Mouse (Mus musculus) thymus, adult 2 months (tissue): ENCODE data around the gene Utrn. TPM values are rescaled to one million over a fixed set of nuclear protein-coding genes. Genes with fewer than 3 reads are reported as not detected.
A peak's percentile ranks its signal among the peaks of the same experiment; 100 is the strongest.

ENCODE experiments used
- DNase-seq: peaks from one replicate; pipeline ENCODE4 v3.0.0; 2021
- H3K27ac ChIP-seq: fragments of 200-500 bp; 2 replicates; pipeline ENCODE4 v1.5.1; 2012; ENCODE audit warnings: low read length, control low read depth; ENCODE audit not compliant: control insufficient read depth, insufficient read depth
- H3K27me3 ChIP-seq: fragments of 200-500 bp; 2 replicates; pipeline ENCODE4 v1.6.1; 2012; ENCODE audit warnings: mild to moderate bottlenecking, low read length, moderate library complexity, mixed read lengths; ENCODE audit not compliant: control insufficient read depth, insufficient read depth
- H3K36me3 ChIP-seq: fragments of 200-500 bp; 2 replicates; pipeline ENCODE4 v1.6.1; 2012; ENCODE audit warnings: mild to moderate bottlenecking, low read length, moderate library complexity; ENCODE audit not compliant: control insufficient read depth, insufficient read depth
- H3K4me1 ChIP-seq: fragments of 200-500 bp; replicated peaks from 2 replicates; pipeline ENCODE4 v1.6.1; 2012; ENCODE audit warnings: low read length; ENCODE audit not compliant: control insufficient read depth, insufficient read depth
- H3K4me3 ChIP-seq: fragments of 200-500 bp; 2 replicates; pipeline ENCODE4 v1.5.1; 2012; ENCODE audit warnings: mild to moderate bottlenecking, low read length, control low read depth, moderate library complexity; ENCODE audit not compliant: control insufficient read depth, insufficient read depth
- CTCF ChIP-seq: fragments of 200-500 bp; IDR thresholded peaks from 2 replicates; pipeline ENCODE4 v1.5.1; 2012; ENCODE audit warnings: mild to moderate bottlenecking, control low read depth, low read length, moderate library complexity, borderline replicate concordance; ENCODE audit not compliant: control insufficient read depth, poor library complexity, insufficient read depth; ENCODE audit errors: extremely low read depth
- POLR2A ChIP-seq: fragments of 200-500 bp; IDR thresholded peaks from 2 replicates; pipeline ENCODE4 v1.6.1; 2012; ENCODE audit warnings: mild to moderate bottlenecking, low read length, control low read depth, moderate library complexity; ENCODE audit not compliant: control insufficient read depth, poor library complexity, insufficient read depth; ENCODE audit errors: extremely low read depth
- WGBS: fragments of 180-500 bp; shearing (Covaris S2); methylation state at CpG from one replicate; pipeline ENCODE4 v1.1.7; 2018; 5-methylcytosine and 5-hydroxymethylcytosine counted together
- polyA plus RNA-seq: library from polyadenylated mRNA; depleted of rRNA; stranded (reverse); fragments of >200 nt; gene quantifications from 2 replicates; pipeline ENCODE4 v1.2.3, GENCODE M21; 2012

Gene Utrn
- polyA plus RNA-seq, 1 experiment, result 30.3 TPM

DNA sequence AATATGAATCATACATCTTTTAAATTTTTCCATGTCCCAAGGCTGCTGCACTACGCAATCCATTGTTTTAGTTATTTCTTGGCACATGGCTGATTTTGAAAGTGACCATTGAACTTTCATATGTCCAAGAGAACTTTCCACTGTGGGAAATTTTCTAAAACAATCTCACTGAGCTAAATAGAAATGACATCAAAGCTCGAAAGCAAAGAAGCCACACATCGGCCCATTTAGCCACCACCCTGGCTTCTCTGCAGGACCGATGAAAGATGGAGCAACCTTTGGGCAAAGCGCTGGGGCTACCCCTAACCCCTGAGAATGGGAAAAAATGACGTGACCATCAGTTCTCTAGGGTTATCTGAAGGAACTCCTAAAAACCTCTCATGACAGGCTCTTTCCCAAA, 52.6 kb downstream of the Utrn start:
- H3K36me3 ChIP-seq, result no peaks in the 10 kb centered on the region
- no peaks in the 10 kb centered on the region for H3K27me3 ChIP-seq
- H3K4me3 ChIP-seq, result no peak overlapping the region
- H3K4me1 ChIP-seq, result peaks cover 15% of the 10 kb centered on the region
- DNase-seq, result no peak
- WGBS, result 88% methylated on average over 6 of the region's 6 CpGs
- H3K27ac ChIP-seq, result no peak overlapping the region
- TF ChIP-seq CTCF, result no peak
- TF ChIP-seq POLR2A, result no peak

GRCm38 (mm10) chr10:12814411-12814810, 54.8 kb downstream of the Utrn start:
- Histone ChIP-seq H3K4me3 (no peak overlapping the region), H3K27me3 (no peaks in the 10 kb centered on the region), H3K27ac (no peak overlapping the region; the same call in 1 of the 2 replicates), H3K4me1 (peaks cover 28% of the 10 kb centered on the region), H3K36me3 (no peaks in the 10 kb centered on the region)
- no peak for DNase-seq
- TF ChIP-seq POLR2A (no peak), CTCF (no peak)
- WGBS, result 92% methylated on average over 7 of the region's 7 CpGs

DNA sequence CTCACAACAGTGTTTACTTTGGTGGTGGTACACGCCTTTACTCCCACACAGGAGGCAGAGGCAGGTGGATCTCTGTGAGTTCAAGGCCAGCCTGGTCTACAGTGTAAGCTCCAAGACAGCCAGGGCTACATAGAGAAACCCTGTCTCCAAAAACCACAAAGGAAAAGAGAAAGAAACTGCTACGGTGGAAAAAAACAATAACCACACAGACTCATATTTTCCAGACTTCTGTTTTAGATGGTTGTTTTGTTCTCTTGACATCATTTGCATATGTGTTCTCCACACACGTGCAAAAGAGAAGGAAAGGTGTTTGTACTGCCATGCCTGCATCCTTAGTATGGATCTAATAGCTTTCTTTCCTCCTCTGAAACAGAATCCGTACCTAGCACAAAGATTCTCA, 55.3 kb downstream of the Utrn start:
- WGBS, result 29% methylated on average over 4 of the region's 4 CpGs
- DNase-seq, result peak; percentile 29

GRCm38 (mm10) chr10:12813211-12813811, 55.9 kb downstream of the Utrn start:
- TF ChIP-seq CTCF, result no peak
- TF ChIP-seq POLR2A, result 0 out of 2 replicates have a peak, but pooled peaks have one; percentile 46
- WGBS, result 3% methylated on average over 12 of the region's 12 CpGs
- Histone ChIP-seq H3K4me3 (peak overlapping the region; percentile 72), H3K27me3 (no peaks in the 10 kb centered on the region), H3K4me1 (peaks cover 28% of the 10 kb centered on the region), H3K27ac (peak overlapping the region; percentile 97), H3K36me3 (no peaks in the 10 kb centered on the region)
- peak; percentile 71 for DNase-seq

More for the DNA sequence above, 55.3 kb downstream of the Utrn start:
- H3K27me3 ChIP-seq, result no peaks in the 10 kb centered on the region
- no peak overlapping the region for H3K4me3 ChIP-seq
- no peaks in the 10 kb centered on the region for H3K36me3 ChIP-seq
- no peak for TF ChIP-seq CTCF
- no peak for TF ChIP-seq POLR2A
- peaks cover 28% of the 10 kb centered on the region for H3K4me1 ChIP-seq
- peak overlapping the region; percentile 93 for H3K27ac ChIP-seq

DNA sequence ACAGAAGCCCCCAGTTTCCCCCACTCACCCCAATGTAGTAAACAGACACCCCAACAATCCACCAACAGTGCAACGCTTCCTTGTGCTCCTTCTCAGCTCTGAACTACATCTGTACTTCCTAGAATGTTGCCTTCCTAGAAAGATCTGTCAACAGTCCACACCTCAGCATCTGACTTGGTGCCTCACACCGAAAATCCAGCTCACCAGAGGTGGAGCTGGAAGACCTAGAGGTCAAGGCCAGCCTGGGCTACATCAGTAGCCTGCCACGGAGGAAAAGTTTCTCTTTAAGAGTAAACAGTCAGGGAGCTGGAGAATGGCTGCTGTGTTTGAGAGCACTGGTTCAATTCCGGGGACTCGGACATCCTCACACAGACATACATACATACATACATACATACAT, 56.5 kb downstream of the Utrn start:
- Histone ChIP-seq H3K4me1 (peaks cover 30% of the 10 kb centered on the region), H3K4me3 (peak overlapping the region; percentile 72), H3K27me3 (no peaks in the 10 kb centered on the region), H3K36me3 (no peaks in the 10 kb centered on the region), H3K27ac (peak overlapping the region; percentile 97)
- peak; percentile 21 for DNase-seq
- no peak for TF ChIP-seq POLR2A
- TF ChIP-seq CTCF, result no peak
- WGBS, result 7% methylated on average over 5 of the region's 5 CpGs

DNA sequence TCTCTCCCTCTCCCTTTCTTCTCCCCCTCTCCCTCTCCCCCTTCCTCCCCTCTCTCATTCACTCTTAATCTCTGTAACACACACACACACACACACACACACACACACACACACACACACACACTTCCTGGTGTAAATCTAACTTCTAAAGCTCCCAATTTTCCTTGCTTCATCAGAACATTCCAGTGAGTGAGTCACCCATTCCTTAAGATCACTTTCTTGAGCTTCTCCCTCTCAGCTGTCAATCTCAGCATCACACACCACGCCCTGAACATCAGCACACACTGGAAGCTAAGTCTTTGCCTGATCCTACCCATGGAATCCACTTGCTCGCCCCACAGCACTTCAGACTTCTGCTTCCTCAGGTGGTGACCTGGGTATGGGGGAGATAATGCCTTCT, 58.3 kb downstream of the Utrn start:
- H3K4me3 ChIP-seq, result no peak overlapping the region; the same call in 1 of the 2 replicates
- H3K4me1 ChIP-seq, result peaks cover 40% of the 10 kb centered on the region
- no peak overlapping the region for H3K27ac ChIP-seq
- WGBS, result 78% methylated on average over 2 of the region's 2 CpGs
- H3K36me3 ChIP-seq, result no peaks in the 10 kb centered on the region
- no peaks in the 10 kb centered on the region for H3K27me3 ChIP-seq
- no peak for DNase-seq
- TF ChIP-seq POLR2A, result no peak
- TF ChIP-seq CTCF, result no peak
